12 mouse cellular contexts compared by ENCODE assay signal in the genomic region with DNA sequence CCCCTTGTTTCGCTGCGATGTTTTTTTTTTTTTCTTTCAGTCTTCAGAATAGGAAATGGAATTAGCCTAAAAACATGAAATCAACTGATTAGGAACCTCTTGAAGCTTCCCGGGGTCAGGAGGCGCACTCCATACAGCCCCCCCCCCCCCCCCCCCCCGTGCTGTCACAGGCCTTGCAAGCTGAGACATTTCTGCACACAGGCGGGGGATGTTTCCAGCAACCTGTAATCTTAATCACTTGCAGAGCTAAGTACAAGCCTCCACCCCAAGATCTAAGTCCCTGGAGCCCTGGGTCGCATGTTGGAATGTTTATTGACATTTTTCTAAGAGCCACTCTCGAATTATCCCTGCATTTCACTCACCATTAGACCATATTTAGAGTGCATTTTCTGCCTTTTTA.
DNase-seq lines count a peak whose midpoint lies in the region; ATAC-seq lines count a peak whose summit lies in the region.
"Had no signal": no experiment of that assay in that cellular context is flagged by ENCODE, and none has a peak within 500 bp of the region (broad histone marks: within the 10 kb centered on the region; RNA-seq: fewer than 3 reads in every experiment).

No protein-coding gene starts in this region.

- no peak for ATAC-seq in heart, embryonic 16.5 days (replicated peaks; ENCODE audit: extremely low read depth, insufficient read depth, low FRiP score)
- no peak for ATAC-seq in forebrain, embryonic 16.5 days
- ATAC-seq in granulocyte monocyte progenitor cell, adult 5-6 weeks (replicated peaks; ENCODE audit: poor library complexity, severe bottlenecking) = no peak

- H3K4me3 ChIP-seq in heart, embryonic 16.5 days (ENCODE audit: low read length) = peak overlapping the region; percentile 13
- H3K4me3 ChIP-seq in forebrain, embryonic 16.5 days (replicated peaks; ENCODE audit: low read length) = peak overlapping the region; percentile 19; the same call in 1 of the 2 replicates
- H3K4me3 ChIP-seq in midbrain, embryonic 10.5 days = peak overlapping the region; percentile 11; the same call in 1 of the 2 replicates
- H3K4me3 ChIP-seq: megakaryocyte, embryonic 14.5 days had no signal

- H3K27me3 ChIP-seq in heart, embryonic 16.5 days (ENCODE audit: control insufficient read depth, insufficient read depth, low read length) = no peaks in the 10 kb centered on the region
- no peaks in the 10 kb centered on the region for H3K27me3 ChIP-seq in forebrain, embryonic 16.5 days (replicated peaks; ENCODE audit: control insufficient read depth, insufficient read depth, low read length)
- no peaks in the 10 kb centered on the region for H3K27me3 ChIP-seq in midbrain, embryonic 10.5 days (ENCODE audit: low read depth, poor library complexity, severe bottlenecking)
- H3K27me3 ChIP-seq: megakaryocyte, embryonic 14.5 days had no signal

- WGBS in heart, embryonic 16.5 days = 20% methylated on average over 8 of the region's 8 CpGs
- 11% methylated on average over 8 of the region's 8 CpGs for WGBS in forebrain, embryonic 16.5 days
- 20% methylated on average over 8 of the region's 8 CpGs for WGBS in midbrain, embryonic 10.5 days

- no peak for DNase-seq in heart, adult 11 months
- peak; percentile 72 for DNase-seq in embryo, embryonic 10.5 days (ENCODE audit: low spot score)
- peak; percentile 49 for DNase-seq in midbrain, embryonic 10.5 days (ENCODE audit: low spot score)
- no peak for DNase-seq in frontal cortex, postnatal 25 days (ENCODE audit: low spot score in 2 of 2)
- DNase-seq in left cerebral cortex, postnatal 4 days = no peak
- DNase-seq: cerebellum, adult 18-20 months; gastrocnemius, postnatal 10 days; kidney, postnatal 14 days had no signal

- no peaks in the 10 kb centered on the region for H3K36me3 ChIP-seq in heart, embryonic 16.5 days (ENCODE audit: control insufficient read depth, insufficient read depth)
- H3K36me3 ChIP-seq in forebrain, embryonic 16.5 days (ENCODE audit: control insufficient read depth, insufficient read depth) = no peaks in the 10 kb centered on the region
- H3K36me3 ChIP-seq in midbrain, embryonic 10.5 days = no peaks in the 10 kb centered on the region

- no peaks in the 10 kb centered on the region for H3K9me3 ChIP-seq in heart, embryonic 16.5 days (replicated peaks; ENCODE audit: control insufficient read depth, low read length)
- H3K9me3 ChIP-seq in forebrain, embryonic 16.5 days (ENCODE audit: control insufficient read depth, low read length) = no peaks in the 10 kb centered on the region
- no peaks in the 10 kb centered on the region for H3K9me3 ChIP-seq in midbrain, embryonic 10.5 days (replicated peaks)
- H3K9me3 ChIP-seq: megakaryocyte, embryonic 14.5 days had no signal

- intact Hi-C loops in left cerebral cortex, postnatal 4 days (cut with DNase I) = no loop called here

- H3K4me2 ChIP-seq in heart, embryonic 16.5 days (ENCODE audit: low read depth, low read length) = peak overlapping the region; percentile 46
- peak overlapping the region; percentile 31 for H3K4me2 ChIP-seq in forebrain, embryonic 16.5 days (ENCODE audit: low read length)

- H3K4me1 ChIP-seq in heart, embryonic 16.5 days (ENCODE audit: control insufficient read depth, insufficient read depth, low read length) = no peaks in the 10 kb centered on the region
- peaks cover 14% of the 10 kb centered on the region for H3K4me1 ChIP-seq in forebrain, embryonic 16.5 days (replicated peaks; ENCODE audit: control insufficient read depth, insufficient read depth, low read length)
- H3K4me1 ChIP-seq in midbrain, embryonic 10.5 days = peaks cover 26% of the 10 kb centered on the region
- H3K4me1 ChIP-seq: megakaryocyte, embryonic 14.5 days had no signal

- no peak overlapping the region for H3K9ac ChIP-seq in heart, embryonic 16.5 days (ENCODE audit: low read length)
- no peak overlapping the region for H3K9ac ChIP-seq in forebrain, embryonic 16.5 days (replicated peaks; ENCODE audit: low read depth, low read length)

- no peak overlapping the region for H3K27ac ChIP-seq in heart, embryonic 16.5 days (ENCODE audit: low read length)
- H3K27ac ChIP-seq in forebrain, embryonic 16.5 days (ENCODE audit: low read length) = no peak overlapping the region
- H3K27ac ChIP-seq in midbrain, embryonic 10.5 days (replicated peaks) = no peak overlapping the region

Comparison
In these comparisons a context has a peak if more than half of its experiments do, and no peak if none do; other contexts are left out.
1. DNase-seq: peak in embryo, embryonic 10.5 days (single experiment) and midbrain, embryonic 10.5 days (single experiment); none in heart, adult 11 months (single experiment), frontal cortex, postnatal 25 days (0 of 2) and left cerebral cortex, postnatal 4 days (single experiment).
2. Peak in every context shown above with its lines, with median percentiles within 50 percentile points of each other: H3K4me3 ChIP-seq.